Comparison of ENCODE assay signal across 9 mouse cellular contexts in the genomic region with DNA sequence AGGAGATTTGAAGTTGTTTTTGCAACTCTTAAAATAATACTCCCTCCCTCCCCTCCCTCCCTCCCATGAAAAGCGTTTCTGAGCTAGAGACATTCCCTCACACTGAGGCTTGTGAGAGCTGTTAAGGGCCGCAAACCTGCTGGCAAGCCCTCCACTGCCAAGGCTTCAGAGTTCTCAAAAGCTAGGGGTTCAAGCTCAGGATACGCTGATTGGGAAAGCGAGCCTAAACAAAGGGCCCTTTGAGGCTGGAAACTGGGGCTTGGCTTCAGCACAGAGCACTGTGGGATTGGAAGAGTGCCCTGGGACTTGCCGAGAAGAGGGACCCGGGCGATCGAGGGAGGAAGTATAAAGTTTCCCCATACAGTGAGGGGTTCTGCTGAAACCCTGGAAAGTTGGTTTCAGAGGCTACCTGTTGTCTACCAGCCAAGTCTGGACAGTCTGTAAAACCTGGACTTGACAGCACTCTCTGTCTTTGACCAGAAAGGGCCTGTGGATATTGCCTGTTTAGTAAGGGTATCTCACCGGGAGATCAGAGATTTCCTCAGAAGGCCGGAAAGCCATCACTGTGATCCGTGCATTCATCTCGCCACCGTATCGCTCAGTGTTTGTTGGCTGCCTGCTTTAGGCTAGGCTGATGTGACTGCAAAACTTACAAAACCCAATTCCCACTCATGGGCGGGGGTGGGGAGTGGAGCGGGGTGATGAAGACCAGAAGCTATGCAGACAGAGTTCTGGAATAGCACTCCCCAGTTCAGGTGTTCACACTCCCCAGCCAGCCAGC. TPM values are rescaled to one million over a fixed set of nuclear protein-coding genes. Genes with fewer than 3 reads are reported as not detected.
DNase-seq lines count a peak whose midpoint lies in the region; ATAC-seq and TF ChIP-seq lines count a peak whose summit lies in the region.
"Had no signal": no experiment of that assay in that cellular context is flagged by ENCODE, and none has a peak within 500 bp of the region (broad histone marks: within the 10 kb centered on the region; RNA-seq: fewer than 3 reads in every experiment).

No protein-coding gene starts in this region.

- no peak overlapping the region for H3K9ac ChIP-seq in ES-Bruce4 (ENCODE audit: low read depth, poor library complexity, severe bottlenecking)
- no peak overlapping the region for H3K9ac ChIP-seq in stomach, postnatal 0 days (ENCODE audit: low read length)

- H3K27me3 ChIP-seq in ES-Bruce4 (ENCODE audit: control insufficient read depth, insufficient read depth, low read length, poor library complexity, severe bottlenecking), result no peaks in the 10 kb centered on the region
- H3K27me3 ChIP-seq in stomach, postnatal 0 days (ENCODE audit: control insufficient read depth, insufficient read depth, low read length), result no peaks in the 10 kb centered on the region

- peak; percentile 15 for DNase-seq in cerebellum, adult 8-10 months
- peak; percentile 61 to 67 for DNase-seq in frontal cortex, postnatal 10 days (ENCODE audit: low spot score in 2 of 2)
- peak; percentile 65 to 69 for DNase-seq in left cerebral cortex, postnatal 14 days (ENCODE audit: low spot score in 2 of 2)
- no peak for DNase-seq in stomach, postnatal 0 days (ENCODE audit: low spot score)
- DNase-seq in adrenal gland, adult 18-20 months (ENCODE audit: low spot score in 2 of 2), result no peak
- no peak for DNase-seq in testis, postnatal 14 days (ENCODE audit: low spot score)
- DNase-seq in liver, result no peak

- TF ChIP-seq POLR2A in ES-Bruce4 (IDR thresholded peaks at IDR 0.05; ENCODE audit: insufficient read depth, low read length), result no peak

- intact Hi-C loops in left cerebral cortex, postnatal 14 days (cut with DNase I), result no loop called here

- no peaks in the 10 kb centered on the region for H3K9me3 ChIP-seq in ES-Bruce4 (replicated peaks; ENCODE audit: control insufficient read depth, insufficient read depth, low read length, poor library complexity, severe bottlenecking)
- H3K9me3 ChIP-seq in stomach, postnatal 0 days (ENCODE audit: control insufficient read depth, low read length), result no peaks in the 10 kb centered on the region

- H3K4me3 ChIP-seq in ES-Bruce4 (ENCODE audit: low read depth, low read length), result peak overlapping the region; percentile 28
- H3K4me3 ChIP-seq in stomach, postnatal 0 days (ENCODE audit: low read depth, low read length), result no peak overlapping the region
- H3K4me3 ChIP-seq: myocyte had no signal

- 0 out of 2 replicates have a peak, but pooled peaks have one; percentile 18 for ATAC-seq in stomach, postnatal 0 days (ENCODE audit: low FRiP score, low TSS enrichment)

- H3K4me1 ChIP-seq in ES-Bruce4 (ENCODE audit: control insufficient read depth, insufficient read depth, low read length), result peaks cover 8% of the 10 kb centered on the region
- no peaks in the 10 kb centered on the region for H3K4me1 ChIP-seq in stomach, postnatal 0 days (replicated peaks; ENCODE audit: control insufficient read depth, insufficient read depth)

- TF ChIP-seq EP300 in ES-Bruce4 (IDR thresholded peaks at IDR 0.05; ENCODE audit: insufficient read depth, low read depth, low read length), result no peak
- no peak for TF ChIP-seq EP300 in stomach, postnatal 0 days (optimal IDR thresholded peaks at IDR 0.05)

- H3K36me3 ChIP-seq in ES-Bruce4 (ENCODE audit: control insufficient read depth, insufficient read depth, low read length, poor library complexity, severe bottlenecking), result no peaks in the 10 kb centered on the region; the same call in 1 of the 2 replicates
- H3K36me3 ChIP-seq in stomach, postnatal 0 days (ENCODE audit: control insufficient read depth, insufficient read depth, low read length), result peaks cover 3% of the 10 kb centered on the region; the same call in 1 of the 2 replicates

- TF ChIP-seq CTCF in ES-Bruce4 (IDR thresholded peaks at IDR 0.05; ENCODE audit: low read depth, low read length), result no peak
- TF ChIP-seq CTCF in stomach, postnatal 0 days (IDR thresholded peaks at IDR 0.05; ENCODE audit: low read depth), result no peak

- H3K4me2 ChIP-seq in stomach, postnatal 0 days (replicated peaks; ENCODE audit: low read depth), result no peak overlapping the region

- 68% methylated on average over 16 of the region's 16 CpGs for WGBS in stomach, postnatal 0 days

- H3K27ac ChIP-seq in ES-Bruce4 (ENCODE audit: insufficient read depth, low read length), result no peak overlapping the region
- H3K27ac ChIP-seq in stomach, postnatal 0 days (replicated peaks), result no peak overlapping the region

RNA-seq across cellular contexts. Expression of a gene that starts 18.3 kb away (rescaled TPM):
- polyA plus RNA-seq in ES-Bruce4 (2011; ENCODE audit: insufficient read depth, insufficient read length, low read depth, missing spikeins), result 16.1 and 17.5 TPM in 2 replicates
- 100 to 1,000 TPM; 136 to 166 TPM for total RNA-seq in left cerebral cortex, postnatal 14 days (2021)
- polyA plus RNA-seq in stomach, postnatal 0 days (2015; fragmentation: Nextera tagmentation; extraction: Ambion mirVana), result 60.2 and 64.4 TPM in 2 replicates
- total RNA-seq in adrenal gland, adult 18-20 months (2021), result 100 to 1,000 TPM; 234 to 351 TPM

Comparison
In these comparisons a context has a peak if more than half of its experiments do, and no peak if none do; other contexts are left out.
1. DNase-seq: peak in cerebellum, adult 8-10 months (single experiment), frontal cortex, postnatal 10 days (2 of 2) and left cerebral cortex, postnatal 14 days (2 of 2); none in stomach, postnatal 0 days (single experiment), adrenal gland, adult 18-20 months (0 of 2), testis, postnatal 14 days (single experiment) and liver (single experiment).